Comparison of ENCODE assay signal across 22 mouse cellular contexts in the genomic region with DNA sequence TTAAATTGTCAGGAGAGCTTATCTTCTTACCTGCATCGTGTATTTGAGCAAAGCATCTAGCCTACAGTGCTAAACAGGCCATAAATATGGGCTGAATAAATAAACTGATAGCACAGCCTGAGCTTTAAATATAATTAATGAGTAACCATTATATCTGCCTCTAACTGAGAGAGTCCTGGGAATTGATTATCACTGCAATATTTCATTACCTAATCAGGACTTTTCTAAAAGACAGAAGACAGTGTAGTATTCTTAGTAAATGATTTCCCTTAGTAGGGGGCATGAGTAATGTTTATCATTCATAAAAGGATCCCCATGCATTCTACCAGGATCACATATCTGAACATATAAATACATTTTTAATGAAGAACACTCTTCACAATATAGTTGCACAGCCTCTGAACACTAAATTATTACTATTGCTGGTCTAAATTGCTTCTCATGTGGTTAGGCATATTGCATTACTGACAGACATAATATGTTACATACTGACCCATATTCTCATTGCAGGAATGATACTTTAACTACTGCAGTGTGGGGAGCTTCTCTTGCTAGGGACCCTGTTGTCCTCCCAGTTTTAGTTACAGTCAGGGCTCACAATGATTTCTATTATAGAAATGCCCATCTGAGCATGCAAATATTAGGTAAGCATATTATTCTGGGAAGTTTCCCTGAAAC.
DNase-seq lines count a peak whose midpoint lies in the region; ATAC-seq and TF ChIP-seq lines count a peak whose summit lies in the region.
"Had no signal": no experiment of that assay in that cellular context is flagged by ENCODE, and none has a peak within 500 bp of the region (broad histone marks: within the 10 kb centered on the region; RNA-seq: fewer than 3 reads in every experiment).

No protein-coding gene starts in this region.

- ATAC-seq in hindbrain, embryonic 13.5 days (ENCODE audit: low FRiP score) = peak; percentile 74
- ATAC-seq in hindbrain, embryonic 11.5 days (ENCODE audit: low FRiP score) = no peak; the same call in 1 of the 2 replicates
- ATAC-seq in midbrain, postnatal 0 days (ENCODE audit: low FRiP score) = no peak
- ATAC-seq in intestine, embryonic 16.5 days = peak; percentile 97
- ATAC-seq in stomach, embryonic 16.5 days (ENCODE audit: insufficient read depth, low FRiP score) = peak; percentile 44; the same call in 1 of the 2 replicates
- no peak for ATAC-seq in monocyte, adult 5-6 weeks (replicated peaks; ENCODE audit: insufficient number of reproducible peaks, low FRiP score, low TSS enrichment, poor library complexity, severe bottlenecking)
- ATAC-seq: CD4-positive, CD25-positive, alpha-beta regulatory T cell, adult 4 months had no signal

- TF ChIP-seq CTCF in midbrain, postnatal 0 days (IDR thresholded peaks at IDR 0.05) = no peak

- no peak overlapping the region for H3K27ac ChIP-seq in hindbrain, embryonic 13.5 days
- H3K27ac ChIP-seq in hindbrain, embryonic 11.5 days (ENCODE audit: low read depth, low read length) = no peak overlapping the region
- H3K27ac ChIP-seq in midbrain, postnatal 0 days (ENCODE audit: low read depth, low read length) = no peak overlapping the region
- H3K27ac ChIP-seq in midbrain, embryonic 10.5 days (replicated peaks) = no peak overlapping the region
- H3K27ac ChIP-seq in intestine, embryonic 16.5 days (ENCODE audit: low read length) = peak overlapping the region; percentile 53; the same call in 1 of the 2 replicates
- H3K27ac ChIP-seq in stomach, embryonic 16.5 days (ENCODE audit: low read length) = no peak overlapping the region
- H3K27ac ChIP-seq: layer of hippocampus, adult 2 months; liver, embryonic 14.5 days had no signal

- DNase-seq in hindbrain, embryonic 11.5 days (ENCODE audit: low spot score) = no peak
- DNase-seq in midbrain, postnatal 0 days (ENCODE audit: low spot score) = peak; percentile 3
- DNase-seq in midbrain, embryonic 10.5 days (ENCODE audit: low spot score) = no peak
- DNase-seq: adrenal gland, postnatal 36 days; cerebellum, adult 11-12 months; cerebellum, postnatal 10 days; gastrocnemius, postnatal 25 days; heart, adult 18-20 months; heart, postnatal 10 days; kidney, adult 8-10 months; kidney, postnatal 25 days; lung, embryonic 14.5 days; right cerebral cortex, adult 18-20 months; right cerebral cortex, postnatal 4 days had no signal

- no peaks in the 10 kb centered on the region for H3K9me3 ChIP-seq in hindbrain, embryonic 13.5 days
- H3K9me3 ChIP-seq in hindbrain, embryonic 11.5 days (ENCODE audit: control insufficient read depth, low read length) = no peaks in the 10 kb centered on the region
- H3K9me3 ChIP-seq in midbrain, postnatal 0 days (ENCODE audit: low read length) = no peaks in the 10 kb centered on the region
- no peaks in the 10 kb centered on the region for H3K9me3 ChIP-seq in midbrain, embryonic 10.5 days (replicated peaks)
- no peaks in the 10 kb centered on the region for H3K9me3 ChIP-seq in intestine, embryonic 16.5 days (ENCODE audit: control insufficient read depth, low read length)
- H3K9me3 ChIP-seq in stomach, embryonic 16.5 days (replicated peaks; ENCODE audit: control insufficient read depth, low read length) = no peaks in the 10 kb centered on the region
- H3K9me3 ChIP-seq: heart, embryonic 12.5 days had no signal

- no peaks in the 10 kb centered on the region for H3K27me3 ChIP-seq in hindbrain, embryonic 13.5 days
- H3K27me3 ChIP-seq in hindbrain, embryonic 11.5 days (ENCODE audit: control insufficient read depth, insufficient read depth, low read length) = no peaks in the 10 kb centered on the region
- no peaks in the 10 kb centered on the region for H3K27me3 ChIP-seq in midbrain, postnatal 0 days (ENCODE audit: insufficient read depth, low read length)
- H3K27me3 ChIP-seq in midbrain, embryonic 10.5 days (ENCODE audit: low read depth, poor library complexity, severe bottlenecking) = no peaks in the 10 kb centered on the region
- no peaks in the 10 kb centered on the region for H3K27me3 ChIP-seq in intestine, embryonic 16.5 days (replicated peaks; ENCODE audit: control insufficient read depth, insufficient read depth, low read length)
- H3K27me3 ChIP-seq in stomach, embryonic 16.5 days (ENCODE audit: control insufficient read depth, insufficient read depth, low read length) = no peaks in the 10 kb centered on the region
- H3K27me3 ChIP-seq: heart, embryonic 12.5 days had no signal

- WGBS in hindbrain, embryonic 13.5 days = 34% methylated on average over 1 of the region's 1 CpGs
- WGBS in hindbrain, embryonic 11.5 days = 60% methylated on average over 1 of the region's 1 CpGs
- 21% methylated on average over 1 of the region's 1 CpGs for WGBS in midbrain, postnatal 0 days
- 67% methylated on average over 1 of the region's 1 CpGs for WGBS in midbrain, embryonic 10.5 days
- WGBS in intestine, embryonic 16.5 days = 8% methylated on average over 1 of the region's 1 CpGs
- 12% methylated on average over 1 of the region's 1 CpGs for WGBS in stomach, embryonic 16.5 days

- H3K9ac ChIP-seq in hindbrain, embryonic 13.5 days = no peak overlapping the region
- H3K9ac ChIP-seq in hindbrain, embryonic 11.5 days (ENCODE audit: low read depth, low read length) = no peak overlapping the region
- H3K9ac ChIP-seq in midbrain, postnatal 0 days (replicated peaks; ENCODE audit: low read length, poor library complexity, severe bottlenecking) = no peak overlapping the region
- no peak overlapping the region for H3K9ac ChIP-seq in intestine, embryonic 16.5 days (ENCODE audit: low read depth, low read length)
- H3K9ac ChIP-seq in stomach, embryonic 16.5 days (ENCODE audit: low read length) = no peak overlapping the region
- H3K9ac ChIP-seq: heart, embryonic 12.5 days; liver, embryonic 14.5 days; lung, embryonic 14.5 days had no signal

- no peak overlapping the region for H3K4me2 ChIP-seq in hindbrain, embryonic 13.5 days
- no peak overlapping the region for H3K4me2 ChIP-seq in hindbrain, embryonic 11.5 days (replicated peaks; ENCODE audit: low read depth, low read length)
- H3K4me2 ChIP-seq in midbrain, postnatal 0 days (ENCODE audit: low read depth, low read length, poor library complexity, severe bottlenecking) = no peak overlapping the region
- no peak overlapping the region for H3K4me2 ChIP-seq in intestine, embryonic 16.5 days (ENCODE audit: low read depth, low read length)
- no peak overlapping the region for H3K4me2 ChIP-seq in stomach, embryonic 16.5 days (ENCODE audit: low read depth, low read length)
- H3K4me2 ChIP-seq: heart, embryonic 12.5 days; lung, embryonic 14.5 days had no signal

- no peaks in the 10 kb centered on the region for H3K36me3 ChIP-seq in hindbrain, embryonic 13.5 days
- no peaks in the 10 kb centered on the region for H3K36me3 ChIP-seq in hindbrain, embryonic 11.5 days (ENCODE audit: control insufficient read depth, insufficient read depth, low read length)
- no peaks in the 10 kb centered on the region for H3K36me3 ChIP-seq in midbrain, postnatal 0 days (ENCODE audit: insufficient read depth, low read length)
- H3K36me3 ChIP-seq in midbrain, embryonic 10.5 days = no peaks in the 10 kb centered on the region
- no peaks in the 10 kb centered on the region for H3K36me3 ChIP-seq in intestine, embryonic 16.5 days (ENCODE audit: control insufficient read depth, insufficient read depth, low read length)
- no peaks in the 10 kb centered on the region for H3K36me3 ChIP-seq in stomach, embryonic 16.5 days (ENCODE audit: control insufficient read depth, insufficient read depth, low read length)
- H3K36me3 ChIP-seq: heart, embryonic 12.5 days had no signal

- peaks cover 3% of the 10 kb centered on the region; the same call in 1 of the 2 replicates for H3K4me1 ChIP-seq in hindbrain, embryonic 13.5 days (replicated peaks)
- H3K4me1 ChIP-seq in hindbrain, embryonic 11.5 days (replicated peaks; ENCODE audit: control insufficient read depth, insufficient read depth, low read length) = no peaks in the 10 kb centered on the region
- no peaks in the 10 kb centered on the region for H3K4me1 ChIP-seq in midbrain, postnatal 0 days (ENCODE audit: insufficient read depth, low read length)
- 0 out of 2 replicates have a peak, but pooled peaks cover 3% of the 10 kb centered on the region for H3K4me1 ChIP-seq in midbrain, embryonic 10.5 days
- H3K4me1 ChIP-seq in intestine, embryonic 16.5 days (ENCODE audit: control insufficient read depth, insufficient read depth, low read length) = peaks cover 16% of the 10 kb centered on the region
- peaks cover 7% of the 10 kb centered on the region; the same call in 1 of the 2 replicates for H3K4me1 ChIP-seq in stomach, embryonic 16.5 days (ENCODE audit: control insufficient read depth, insufficient read depth, low read length)
- H3K4me1 ChIP-seq: heart, embryonic 12.5 days had no signal

- no peak overlapping the region for H3K4me3 ChIP-seq in hindbrain, embryonic 13.5 days
- no peak overlapping the region for H3K4me3 ChIP-seq in hindbrain, embryonic 11.5 days (ENCODE audit: low read depth, low read length)
- H3K4me3 ChIP-seq in midbrain, postnatal 0 days (ENCODE audit: low read depth, low read length) = no peak overlapping the region
- no peak overlapping the region for H3K4me3 ChIP-seq in midbrain, embryonic 10.5 days
- H3K4me3 ChIP-seq in intestine, embryonic 16.5 days (ENCODE audit: low read length) = no peak overlapping the region
- no peak overlapping the region for H3K4me3 ChIP-seq in stomach, embryonic 16.5 days (replicated peaks; ENCODE audit: low read length)
- H3K4me3 ChIP-seq: heart, embryonic 12.5 days; layer of hippocampus, adult 2 months had no signal

Comparison
In these comparisons a context has a peak if more than half of its experiments do, and no peak if none do; other contexts are left out.
1. ATAC-seq: peak in hindbrain, embryonic 13.5 days (single experiment), intestine, embryonic 16.5 days (single experiment) and stomach, embryonic 16.5 days (single experiment); none in hindbrain, embryonic 11.5 days (single experiment), midbrain, postnatal 0 days (single experiment) and monocyte, adult 5-6 weeks (single experiment).